Mouse (Mus musculus): ENCODE measurements around the gene Comt. TPM values are rescaled to one million over a fixed set of nuclear protein-coding genes. Genes with fewer than 3 reads are reported as not detected.
A peak's percentile ranks its signal among the peaks of the same experiment; 100 is the strongest.

The Comt gene
- total RNA-seq, 1 experiment: 40.1 TPM

GRCm38 (mm10) chr16:18428516-18429042, 1.9 kb upstream of the Comt start:
- H3K4me3 ChIP-seq (ENCODE audit: insufficient read depth in 1 of 2, low read depth in 1 of 2, low read length in 2 of 2, poor library complexity in 1 of 2, severe bottlenecking in 1 of 2): no peak overlapping the region
- in situ Hi-C loops (cut with MboI; ENCODE audit: low sequenced_read_pairs in 2 of 2, unreplicated experiment in 2 of 2): no loop called here
- H3K9me3 ChIP-seq (ENCODE audit: control insufficient read depth, insufficient read depth, low read depth, low read length): no peaks in the 10 kb centered on the region
- TF ChIP-seq ZNF384 (IDR thresholded peaks at IDR 0.05; ENCODE audit: low read depth, low read length): no peak
- TF ChIP-seq MAFK (IDR thresholded peaks at IDR 0.05; ENCODE audit: insufficient read depth, low read depth, low read length): no peak
- no peak for TF ChIP-seq HCFC1 (IDR thresholded peaks at IDR 0.05; ENCODE audit: borderline replicate concordance, insufficient read depth, low read length)
- TF ChIP-seq ZC3H11A (IDR thresholded peaks at IDR 0.05; ENCODE audit: borderline replicate concordance, low read depth, low read length): no peak
- no peak for TF ChIP-seq CHD2 (IDR thresholded peaks at IDR 0.05; ENCODE audit: low read depth, low read length)
- no peak for DNase-seq (ENCODE audit: low read depth, low spot score)
- no peaks in the 10 kb centered on the region for H3K36me3 ChIP-seq (ENCODE audit: control insufficient read depth, insufficient read depth, low read length, poor library complexity, severe bottlenecking)
- H3K4me1 ChIP-seq (ENCODE audit: control insufficient read depth in 2 of 2, insufficient read depth in 2 of 2, low read length in 2 of 2, poor library complexity in 1 of 2): peaks cover 0 to 9% of the 10 kb centered on the region in 2 experiments; a peak in 2 of 4 replicates
- no peak overlapping the region for H3K27ac ChIP-seq (ENCODE audit: insufficient read depth, low read depth, low read length, poor library complexity, severe bottlenecking)
- H3K9ac ChIP-seq (ENCODE audit: insufficient read depth, low read depth, low read length, poor library complexity, severe bottlenecking): no peak overlapping the region

- Histone ChIP-seq H3K27ac (ENCODE audit: insufficient read depth, low read depth, low read length, poor library complexity, severe bottlenecking) (no peak overlapping the region), H3K9ac (ENCODE audit: insufficient read depth, low read depth, low read length, poor library complexity, severe bottlenecking) (no peak overlapping the region)
Observed at GRCm38 (mm10) chr16:18428011-18428515, 1.4 kb upstream of the Comt start.

GRCm38 (mm10) chr16:18426215-18426791, 349 bp downstream of the Comt start, which contains the start of gene Txnrd2:
Gene Txnrd2, plus strand, starts transcription at chr16:18426384.
- Histone ChIP-seq H3K4me3 (ENCODE audit: insufficient read depth in 1 of 2, low read depth in 1 of 2, low read length in 2 of 2, poor library complexity in 1 of 2, severe bottlenecking in 1 of 2) (peak within 1 kb of the TSS; percentile 69 to 89), H3K27ac (ENCODE audit: insufficient read depth, low read depth, low read length, poor library complexity, severe bottlenecking) (no peak within 1 kb of the TSS), H3K36me3 (ENCODE audit: control insufficient read depth, insufficient read depth, low read length, poor library complexity, severe bottlenecking) (no peaks in the 10 kb centered on the region), H3K9me3 (ENCODE audit: control insufficient read depth, insufficient read depth, low read depth, low read length) (no peaks in the 10 kb centered on the region), H3K4me1 (ENCODE audit: control insufficient read depth in 2 of 2, insufficient read depth in 2 of 2, low read length in 2 of 2, poor library complexity in 1 of 2) (peaks cover 0 to 9% of the 10 kb centered on the region in 2 experiments; a peak in 2 of 4 replicates), H3K9ac (ENCODE audit: insufficient read depth, low read depth, low read length, poor library complexity, severe bottlenecking) (peak within 1 kb of the TSS; percentile 88)
- DNase-seq (ENCODE audit: low read depth, low spot score): peak; percentile 15
- in situ Hi-C loops (cut with MboI; ENCODE audit: low sequenced_read_pairs in 2 of 2, unreplicated experiment in 2 of 2): no loop called here
- TF ChIP-seq ZC3H11A (IDR thresholded peaks at IDR 0.05; ENCODE audit: borderline replicate concordance, low read depth, low read length) (0 out of 2 replicates have a peak, but pooled peaks have one; percentile 17), CHD2 (IDR thresholded peaks at IDR 0.05; ENCODE audit: low read depth, low read length) (no peak)

More at GRCm38 (mm10) chr16:18428011-18428515, 1.4 kb upstream of the Comt start:
- no peaks in the 10 kb centered on the region for H3K9me3 ChIP-seq (ENCODE audit: control insufficient read depth, insufficient read depth, low read depth, low read length)
- H3K4me1 ChIP-seq (ENCODE audit: control insufficient read depth in 2 of 2, insufficient read depth in 2 of 2, low read length in 2 of 2, poor library complexity in 1 of 2): peaks cover 0 to 9% of the 10 kb centered on the region in 2 experiments; a peak in 2 of 4 replicates
- DNase-seq (ENCODE audit: low read depth, low spot score): no peak
- H3K36me3 ChIP-seq (ENCODE audit: control insufficient read depth, insufficient read depth, low read length, poor library complexity, severe bottlenecking): no peaks in the 10 kb centered on the region
- no peak for TF ChIP-seq MAFK (IDR thresholded peaks at IDR 0.05; ENCODE audit: insufficient read depth, low read depth, low read length)
- TF ChIP-seq ZNF384 (IDR thresholded peaks at IDR 0.05; ENCODE audit: low read depth, low read length): no peak
- no peak for TF ChIP-seq ZC3H11A (IDR thresholded peaks at IDR 0.05; ENCODE audit: borderline replicate concordance, low read depth, low read length)
- TF ChIP-seq HCFC1 (IDR thresholded peaks at IDR 0.05; ENCODE audit: borderline replicate concordance, insufficient read depth, low read length): no peak
- no peak for TF ChIP-seq CHD2 (IDR thresholded peaks at IDR 0.05; ENCODE audit: low read depth, low read length)
- in situ Hi-C loops (cut with MboI; ENCODE audit: low sequenced_read_pairs in 2 of 2, unreplicated experiment in 2 of 2): no loop called here
- no peak overlapping the region for H3K4me3 ChIP-seq (ENCODE audit: insufficient read depth in 1 of 2, low read depth in 1 of 2, low read length in 2 of 2, poor library complexity in 1 of 2, severe bottlenecking in 1 of 2)

- no peak for DNase-seq (ENCODE audit: low read depth, low spot score)
- in situ Hi-C loops (cut with MboI; ENCODE audit: low sequenced_read_pairs in 2 of 2, unreplicated experiment in 2 of 2): no loop called here
- TF ChIP-seq ZNF384 (IDR thresholded peaks at IDR 0.05; ENCODE audit: low read depth, low read length) (no peak), ZC3H11A (IDR thresholded peaks at IDR 0.05; ENCODE audit: borderline replicate concordance, low read depth, low read length) (no peak), HCFC1 (IDR thresholded peaks at IDR 0.05; ENCODE audit: borderline replicate concordance, insufficient read depth, low read length) (no peak), CHD2 (IDR thresholded peaks at IDR 0.05; ENCODE audit: low read depth, low read length) (no peak), MAFK (IDR thresholded peaks at IDR 0.05; ENCODE audit: insufficient read depth, low read depth, low read length) (no peak)
- no peak overlapping the region for H3K27ac ChIP-seq (ENCODE audit: insufficient read depth, low read depth, low read length, poor library complexity, severe bottlenecking)
- peak overlapping the region; percentile 88 for H3K9ac ChIP-seq (ENCODE audit: insufficient read depth, low read depth, low read length, poor library complexity, severe bottlenecking)
- H3K4me1 ChIP-seq (ENCODE audit: control insufficient read depth in 2 of 2, insufficient read depth in 2 of 2, low read length in 2 of 2, poor library complexity in 1 of 2): peaks cover 0 to 11% of the 10 kb centered on the region in 2 experiments; a peak in 3 of 4 replicates
- no peaks in the 10 kb centered on the region for H3K36me3 ChIP-seq (ENCODE audit: control insufficient read depth, insufficient read depth, low read length, poor library complexity, severe bottlenecking)
- peak overlapping the region; percentile 69 to 89 for H3K4me3 ChIP-seq (ENCODE audit: insufficient read depth in 1 of 2, low read depth in 1 of 2, low read length in 2 of 2, poor library complexity in 1 of 2, severe bottlenecking in 1 of 2)
- no peaks in the 10 kb centered on the region for H3K9me3 ChIP-seq (ENCODE audit: control insufficient read depth, insufficient read depth, low read depth, low read length)
Observed at GRCm38 (mm10) chr16:18425475-18426214, 1.0 kb downstream of the Comt start.
